Mouse (Mus musculus): Measurements from ENCODE around the gene Capza1. TPM values are rescaled to one million over a fixed set of nuclear protein-coding genes. Genes with fewer than 3 reads are reported as not detected.

Gene Capza1
- total and polyA plus RNA-seq, 3 experiments = 60.2 to 141 (median 135) TPM

DNA sequence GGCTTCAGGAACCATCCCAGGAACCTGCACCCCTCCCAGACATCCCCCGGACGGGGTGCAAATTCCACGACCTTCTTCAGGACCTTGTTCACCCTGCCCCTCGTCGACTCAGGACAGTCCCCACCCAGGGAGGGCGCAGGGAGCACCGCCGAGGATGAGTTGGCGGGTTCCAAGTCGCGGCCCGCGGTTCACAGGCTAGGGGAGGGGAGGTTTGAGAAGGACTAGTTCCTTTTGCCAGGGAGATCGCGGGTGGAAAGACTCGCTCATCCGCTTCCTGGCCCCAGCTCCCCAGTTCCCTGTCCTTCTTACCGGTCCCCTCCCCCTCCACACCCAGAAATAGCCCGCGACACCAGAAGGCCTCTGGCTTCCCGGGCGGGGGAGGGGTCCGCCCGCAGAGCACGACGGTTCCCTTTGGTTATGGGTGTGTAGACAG lies 82.8 kb downstream of the Capza1 start, which contains the start of gene Fam19a3:
Gene Fam19a3 (minus strand): TSS at position 370 of the 433 bp plus-strand sequence.
- no peak within 1 kb of the TSS for H3K27ac ChIP-seq (ENCODE audit: control insufficient read depth, low read depth, low read length)
- DNase-seq (ENCODE audit: low read depth, low spot score) = peak; percentile 43
- peak within 1 kb of the TSS; percentile 64 for H3K9ac ChIP-seq (ENCODE audit: control insufficient read depth, low read depth, low read length, poor library complexity, severe bottlenecking)
- H3K9me3 ChIP-seq (replicated peaks; ENCODE audit: insufficient read depth, low read length) = no peaks in the 10 kb centered on the region
- H3K27me3 ChIP-seq (ENCODE audit: control insufficient read depth in 1 of 2, insufficient read depth in 2 of 2, low read length in 2 of 2) = no peaks in the 10 kb centered on the region
- peaks cover 0 to 23% of the 10 kb centered on the region in 2 experiments for H3K4me1 ChIP-seq (ENCODE audit: control insufficient read depth in 1 of 2, insufficient read depth in 2 of 2, low read length in 2 of 2)
- TF ChIP-seq POLR2AphosphoS5 (IDR thresholded peaks at IDR 0.05; ENCODE audit: borderline replicate concordance, low read depth, low read length) (no peak), EP300 (IDR thresholded peaks at IDR 0.05; ENCODE audit: low read depth in 1 of 2, low read length in 2 of 2) (0 out of 4 replicates have a peak, but pooled peaks of 1 of the 2 experiments have one; percentile 13), HCFC1 (IDR thresholded peaks at IDR 0.05; ENCODE audit: low read depth, low read length) (no peak), ZNF384 (IDR thresholded peaks at IDR 0.05; ENCODE audit: low read depth, low read length) (no peak), ZC3H11A (IDR thresholded peaks at IDR 0.05; ENCODE audit: low read depth, low read length) (no peak), UBTF (IDR thresholded peaks at IDR 0.05; ENCODE audit: borderline replicate concordance, insufficient read depth, low read depth, low read length) (no peak)
- peak within 1 kb of the TSS; percentile 61 to 89 for H3K4me3 ChIP-seq (ENCODE audit: control insufficient read depth in 1 of 2, insufficient read depth in 1 of 2, low read depth in 2 of 2, low read length in 2 of 2)
- H3K36me3 ChIP-seq (ENCODE audit: control insufficient read depth in 1 of 2, insufficient read depth in 2 of 2, low read length in 2 of 2) = peaks cover 0 to 9% of the 10 kb centered on the region in 2 experiments; a peak in 2 of 4 replicates
- H3K79me2 ChIP-seq (ENCODE audit: control insufficient read depth, insufficient read depth, low read length, poor library complexity) = no peaks in the 10 kb centered on the region; the same call in 1 of the 2 replicates

DNA sequence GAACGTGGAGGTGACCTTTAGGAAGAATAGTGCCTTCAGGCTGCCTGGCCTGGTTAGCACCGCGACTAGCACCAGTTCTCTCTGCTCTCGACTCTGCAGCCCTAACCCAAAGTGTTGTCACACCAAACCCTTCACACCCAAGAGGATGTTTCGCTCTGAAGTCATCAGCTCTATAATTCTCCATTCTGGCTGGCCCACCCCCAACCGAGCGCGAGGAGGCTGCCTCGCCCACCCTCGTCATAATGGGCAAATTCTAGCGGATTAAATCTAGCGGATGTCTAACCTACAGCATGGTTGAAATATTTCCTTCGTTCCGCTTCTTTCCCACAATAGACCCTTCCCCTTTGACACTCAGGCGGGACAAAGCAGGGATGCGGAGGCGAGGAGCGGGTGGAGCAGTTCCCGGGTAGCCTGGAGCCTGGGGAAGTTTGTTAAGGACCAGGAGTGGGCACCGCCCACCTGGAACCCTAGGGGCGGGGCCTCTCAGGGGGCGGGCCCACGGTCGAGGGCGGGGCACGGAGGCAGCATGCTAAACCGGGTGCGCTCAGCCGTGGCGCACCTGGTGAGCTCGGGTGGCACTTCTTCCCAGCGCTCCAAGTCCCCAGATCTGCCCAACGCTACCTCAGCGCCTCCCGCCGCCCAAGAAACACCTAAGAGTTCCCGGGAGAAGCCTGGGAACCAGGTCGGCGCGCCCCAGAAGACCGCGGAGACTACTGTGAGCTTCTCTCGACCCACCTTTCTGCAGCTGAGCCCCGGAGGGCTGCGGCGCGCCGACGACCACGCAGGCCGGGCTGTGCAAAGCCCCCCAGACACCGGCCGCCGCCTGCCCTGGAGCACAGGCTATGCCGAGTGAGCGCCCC lies 83.5 kb downstream of the Capza1 start, which contains the start of gene Ppm1j:
Gene Ppm1j (plus strand): TSS at position 496 of the 860 bp plus-strand sequence.
- peaks cover 0 to 9% of the 10 kb centered on the region in 2 experiments; a peak in 2 of 4 replicates for H3K36me3 ChIP-seq (ENCODE audit: control insufficient read depth in 1 of 2, insufficient read depth in 2 of 2, low read length in 2 of 2)
- no peaks in the 10 kb centered on the region; the same call in 1 of the 2 replicates for H3K79me2 ChIP-seq (ENCODE audit: control insufficient read depth, insufficient read depth, low read length, poor library complexity)
- no peak within 1 kb of the TSS for H3K27ac ChIP-seq (ENCODE audit: control insufficient read depth, low read depth, low read length)
- peak within 1 kb of the TSS; percentile 64 for H3K9ac ChIP-seq (ENCODE audit: control insufficient read depth, low read depth, low read length, poor library complexity, severe bottlenecking)
- H3K27me3 ChIP-seq (ENCODE audit: control insufficient read depth in 1 of 2, insufficient read depth in 2 of 2, low read length in 2 of 2) = no peaks in the 10 kb centered on the region
- DNase-seq (ENCODE audit: low read depth, low spot score) = peak; percentile 76
- no peaks in the 10 kb centered on the region for H3K9me3 ChIP-seq (replicated peaks; ENCODE audit: insufficient read depth, low read length)
- TF ChIP-seq RAD21 (IDR thresholded peaks at IDR 0.05; ENCODE audit: low read depth, low read length) (no peak), MXI1 (IDR thresholded peaks at IDR 0.05; ENCODE audit: low read depth, low read length) (peak; percentile 53; the same call in 1 of the 2 replicates)
- peaks cover 0 to 23% of the 10 kb centered on the region in 2 experiments for H3K4me1 ChIP-seq (ENCODE audit: control insufficient read depth in 1 of 2, insufficient read depth in 2 of 2, low read length in 2 of 2)
- H3K4me3 ChIP-seq (ENCODE audit: control insufficient read depth in 1 of 2, insufficient read depth in 1 of 2, low read depth in 2 of 2, low read length in 2 of 2) = peak within 1 kb of the TSS; percentile 61 to 89

DNA sequence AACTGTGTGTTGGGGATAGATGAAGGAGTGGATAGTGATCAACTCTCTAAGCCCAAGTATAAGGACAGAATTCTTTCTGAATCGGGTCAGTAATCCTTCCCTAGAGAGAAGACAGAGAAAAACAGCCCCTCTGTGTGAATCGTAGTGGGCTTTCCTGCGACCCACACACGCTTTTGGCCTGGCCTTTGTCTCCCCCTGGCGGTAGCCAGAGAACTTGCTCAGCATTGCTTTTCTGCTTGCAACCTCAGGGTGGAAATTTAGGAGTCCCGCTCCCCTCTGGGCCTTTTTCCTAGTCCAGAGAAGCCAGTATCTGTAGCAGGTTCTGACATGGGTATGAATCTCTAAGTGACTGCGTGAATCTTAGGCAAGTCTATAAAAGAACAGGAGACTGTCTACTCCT lies 84.4 kb downstream of the Capza1 start:
- H3K9me3 ChIP-seq (replicated peaks; ENCODE audit: insufficient read depth, low read length) = no peaks in the 10 kb centered on the region
- no peak overlapping the region for H3K4me3 ChIP-seq (ENCODE audit: control insufficient read depth in 1 of 2, insufficient read depth in 1 of 2, low read depth in 2 of 2, low read length in 2 of 2)
- H3K9ac ChIP-seq (ENCODE audit: control insufficient read depth, low read depth, low read length, poor library complexity, severe bottlenecking) = peak overlapping the region; percentile 33
- H3K36me3 ChIP-seq (ENCODE audit: control insufficient read depth in 1 of 2, insufficient read depth in 2 of 2, low read length in 2 of 2) = peaks cover 0 to 9% of the 10 kb centered on the region in 2 experiments; a peak in 2 of 4 replicates
- H3K27me3 ChIP-seq (ENCODE audit: control insufficient read depth in 1 of 2, insufficient read depth in 2 of 2, low read length in 2 of 2) = no peaks in the 10 kb centered on the region; a peak in 1 of 4 replicates
- H3K79me2 ChIP-seq (ENCODE audit: control insufficient read depth, insufficient read depth, low read length, poor library complexity) = no peaks in the 10 kb centered on the region; the same call in 1 of the 2 replicates
- peak; percentile 81 for DNase-seq (ENCODE audit: low read depth, low spot score)
- peaks cover 0 to 23% of the 10 kb centered on the region in 2 experiments for H3K4me1 ChIP-seq (ENCODE audit: control insufficient read depth in 1 of 2, insufficient read depth in 2 of 2, low read length in 2 of 2)
- no peak for TF ChIP-seq MXI1 (IDR thresholded peaks at IDR 0.05; ENCODE audit: low read depth, low read length)
- TF ChIP-seq GABPA (IDR thresholded peaks at IDR 0.05; ENCODE audit: low read depth, low read length) = no peak
- TF ChIP-seq MAZ (IDR thresholded peaks at IDR 0.05; ENCODE audit: low read depth, low read length) = 0 out of 2 replicates have a peak, but pooled peaks have one; percentile 59
- no peak for TF ChIP-seq TCF12 (IDR thresholded peaks at IDR 0.05; ENCODE audit: low read depth, low read length)
- TF ChIP-seq SMC3 (IDR thresholded peaks at IDR 0.05; ENCODE audit: low read depth, low read length) = peak; percentile 73
- TF ChIP-seq POLR2AphosphoS2 (IDR thresholded peaks at IDR 0.05; ENCODE audit: low read length) = no peak
- no peak for TF ChIP-seq MAFK (IDR thresholded peaks at IDR 0.05; ENCODE audit: borderline replicate concordance, low read depth, low read length)
- TF ChIP-seq ZC3H11A (IDR thresholded peaks at IDR 0.05; ENCODE audit: low read depth, low read length) = peak; percentile 71
- TF ChIP-seq CHD1 (IDR thresholded peaks at IDR 0.05; ENCODE audit: low read depth, low read length) = no peak
- peak; percentile 75 for TF ChIP-seq RAD21 (IDR thresholded peaks at IDR 0.05; ENCODE audit: low read depth, low read length)
- peak; percentile 89 to 97 (median 92) for TF ChIP-seq CTCF (IDR thresholded peaks at IDR 0.05 in 2 of 3, conservative IDR thresholded peaks at IDR 0.05 in 1 of 3; ENCODE audit: control insufficient read depth in 1 of 3, insufficient read depth in 1 of 3, low read depth in 2 of 3, low read length in 3 of 3, poor library complexity in 1 of 3, severe bottlenecking in 1 of 3)
- H3K27ac ChIP-seq (ENCODE audit: control insufficient read depth, low read depth, low read length) = no peak overlapping the region

Measured in MEL (cell line).